Mouse (Mus musculus): ENCODE measurements at regions not wholly inside any gene's neighbourhood (a gene's known extent, or its start where the extent isn't known, plus 50 kb on each side); places are given as distances from the start of the nearest gene placed in this dataset.

- DNase-seq (ENCODE audit: low spot score in 2 of 2) = no peak
Measured at GRCm38 (mm10) chr5:53329591-53329990, 62.7 kb downstream of the Smim20 start.

DNA sequence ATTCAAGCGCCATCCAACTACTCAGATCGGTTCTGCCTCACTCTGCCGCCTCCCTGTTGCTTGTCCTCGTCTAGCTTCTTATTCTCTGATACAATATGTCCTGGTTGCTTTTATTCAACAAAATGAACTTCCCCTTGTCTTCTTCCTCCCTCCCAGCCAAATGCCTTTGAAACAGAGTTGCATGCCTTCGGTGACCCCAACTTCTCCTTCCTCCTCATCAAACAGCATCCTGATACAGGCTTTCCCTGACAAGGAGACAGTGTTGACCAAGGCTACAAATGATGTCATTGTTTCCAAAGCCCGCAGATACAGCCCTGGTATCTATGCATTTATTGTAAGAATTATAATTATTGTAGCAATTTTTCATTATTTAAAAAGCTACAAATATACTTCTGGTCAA lies 69.8 kb downstream of the Smim20 start:
- DNase-seq (ENCODE audit: low spot score in 2 of 2) = no peak

GRCm38 (mm10) chr5:53337816-53338215 lies 70.9 kb downstream of the Smim20 start:
- DNase-seq (ENCODE audit: low spot score in 2 of 2) = no peak

DNA sequence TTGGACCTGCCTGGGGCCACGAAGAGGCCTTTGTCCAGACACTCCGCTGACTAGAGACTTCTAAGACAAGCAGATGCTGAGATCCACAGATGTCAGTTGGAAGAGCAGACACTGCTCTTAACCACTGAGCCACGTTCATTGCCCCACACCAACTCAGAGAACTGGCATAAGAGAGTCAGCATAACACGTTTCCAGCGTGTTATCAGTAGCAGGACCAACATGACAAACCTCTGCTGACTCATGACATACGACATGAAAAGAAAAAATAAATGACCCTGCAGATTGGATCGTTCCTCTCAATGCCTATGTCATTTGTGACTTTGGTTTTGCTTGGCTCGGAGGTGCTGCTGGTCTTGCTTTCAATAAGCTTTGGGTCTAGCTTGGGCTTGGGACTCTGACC lies 78.3 kb downstream of the Smim20 start:
- DNase-seq (ENCODE audit: low spot score in 2 of 2) = no peak

GRCm38 (mm10) chr5:53346028-53346427 lies 79.1 kb downstream of the Smim20 start:
- DNase-seq (ENCODE audit: low spot score in 2 of 2) = no peak

DNA sequence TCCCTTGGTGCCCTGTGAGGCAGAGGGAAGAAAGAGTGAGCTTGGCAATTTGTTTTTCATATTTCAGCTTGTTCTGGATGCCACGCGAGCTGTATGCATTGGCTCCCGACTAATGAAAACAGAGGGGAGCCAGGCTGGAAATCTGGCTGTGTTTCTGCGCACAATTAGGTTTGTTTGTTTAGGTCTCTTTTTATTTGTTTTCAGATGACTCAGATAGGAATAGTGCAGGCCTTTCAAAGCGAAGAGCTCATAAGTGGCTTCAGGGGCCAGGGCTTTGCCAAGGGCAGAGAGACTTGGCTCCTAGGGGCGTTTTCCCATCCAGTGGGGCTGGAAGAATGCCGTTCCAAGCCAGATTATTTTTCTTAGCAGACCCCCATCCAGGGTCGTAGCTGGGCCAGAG lies 79.9 kb downstream of the Smim20 start:
- DNase-seq (ENCODE audit: low spot score in 2 of 2) = no peak

DNA sequence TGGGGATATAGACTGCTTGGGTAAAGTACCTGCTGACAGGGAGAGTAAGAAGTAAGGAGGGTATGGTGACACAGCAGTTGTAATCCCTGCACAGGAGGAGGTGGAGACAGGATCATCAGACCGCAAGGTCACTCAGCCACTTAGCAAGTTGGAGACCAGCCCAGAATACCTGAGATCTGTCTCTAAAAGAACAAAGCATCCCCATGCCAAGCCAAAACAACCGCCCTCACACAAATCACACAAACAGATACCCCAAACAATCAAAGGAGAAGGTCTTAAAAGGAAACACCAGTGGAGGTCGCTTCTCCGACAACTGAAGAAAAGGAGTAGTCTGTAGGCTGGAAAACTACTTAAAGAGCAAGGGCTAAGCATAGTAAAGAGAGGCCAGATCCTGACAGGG lies 86.0 kb downstream of the Smim20 start:
- no peak for DNase-seq (ENCODE audit: low spot score in 2 of 2)

GRCm38 (mm10) chr5:53354296-53354695 lies 87.4 kb downstream of the Smim20 start:
- DNase-seq (ENCODE audit: low spot score in 2 of 2) = no peak

DNA sequence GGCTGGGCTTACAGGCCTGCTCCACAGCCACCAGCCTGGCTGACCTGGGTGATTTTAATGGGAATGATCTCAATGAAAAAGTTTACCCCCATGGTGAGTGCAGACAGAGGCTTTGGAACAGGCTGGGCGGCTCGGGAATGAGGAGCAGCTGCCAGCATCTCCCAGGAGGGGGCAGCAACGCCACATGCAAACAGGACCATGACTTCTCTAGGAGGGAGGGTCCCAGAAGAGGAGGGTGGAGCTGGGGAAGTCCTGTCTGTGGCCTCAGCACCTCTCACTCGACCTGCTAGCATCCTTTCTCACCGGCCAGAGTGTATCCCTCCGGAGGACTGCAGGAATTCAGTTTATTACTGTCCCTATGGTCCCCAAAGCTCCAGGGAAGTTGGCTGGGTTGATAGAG lies 88.2 kb downstream of the Smim20 start:
- DNase-seq (ENCODE audit: low spot score in 2 of 2) = peak; percentile 19 to 50

DNA sequence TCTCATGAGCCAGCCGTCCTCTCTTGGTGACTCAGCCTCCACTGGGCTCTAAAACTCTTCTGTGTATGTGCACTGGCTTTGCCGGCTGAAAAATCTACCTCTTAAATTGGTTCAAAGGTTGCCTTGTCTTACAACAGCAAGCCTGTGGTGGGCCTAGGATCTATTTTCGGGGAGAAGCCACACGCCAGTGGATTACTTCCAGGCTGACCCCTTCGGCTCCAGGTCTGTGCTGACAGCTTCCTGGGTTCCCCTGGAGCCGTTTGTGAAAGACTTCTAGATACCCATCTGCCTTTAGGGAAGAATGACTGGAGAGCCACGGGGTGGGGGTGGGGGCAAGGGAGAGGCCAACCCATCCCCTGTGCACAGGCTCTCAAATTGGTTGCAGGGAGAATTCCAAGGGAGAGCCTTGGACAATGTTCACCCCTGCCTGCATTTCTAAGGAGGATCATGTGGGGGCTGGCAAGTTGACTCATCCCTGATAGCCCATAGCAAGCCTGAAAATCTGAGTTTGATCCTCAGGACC lies 90.3 kb downstream of the Smim20 start:
- DNase-seq (ENCODE audit: low spot score in 2 of 2) = no peak

- DNase-seq (ENCODE audit: low spot score in 2 of 2) = no peak
Measured at GRCm38 (mm10) chr5:53358181-53358580, 91.3 kb downstream of the Smim20 start.

- no peak for DNase-seq (ENCODE audit: low spot score in 2 of 2)
Measured at GRCm38 (mm10) chr5:53359887-53360286, 93.0 kb downstream of the Smim20 start.

DNA sequence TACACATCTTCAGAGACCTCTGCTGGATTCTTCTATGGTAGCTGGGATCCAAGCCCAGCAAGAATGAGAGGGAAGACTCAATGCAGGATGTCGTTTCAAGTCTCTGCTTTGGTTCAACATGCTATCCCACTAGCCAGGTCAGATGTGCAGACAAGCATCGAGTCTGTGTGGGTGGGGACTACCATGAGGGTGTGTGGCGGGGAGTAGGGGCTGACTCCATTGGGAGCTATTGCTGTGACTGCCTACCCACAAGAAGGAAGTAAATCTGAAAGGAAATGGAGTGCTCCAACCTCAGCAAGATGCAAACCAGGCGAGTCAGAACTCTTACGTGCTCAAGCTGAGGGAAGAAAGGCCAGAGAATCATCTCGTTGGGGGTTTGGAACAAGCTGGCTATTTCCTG lies 94.4 kb downstream of the Smim20 start:
- no peak for DNase-seq (ENCODE audit: low spot score in 2 of 2)

- no peak for DNase-seq (ENCODE audit: low spot score in 2 of 2)
Measured at GRCm38 (mm10) chr5:53363898-53364297, 97.0 kb downstream of the Smim20 start.

DNA sequence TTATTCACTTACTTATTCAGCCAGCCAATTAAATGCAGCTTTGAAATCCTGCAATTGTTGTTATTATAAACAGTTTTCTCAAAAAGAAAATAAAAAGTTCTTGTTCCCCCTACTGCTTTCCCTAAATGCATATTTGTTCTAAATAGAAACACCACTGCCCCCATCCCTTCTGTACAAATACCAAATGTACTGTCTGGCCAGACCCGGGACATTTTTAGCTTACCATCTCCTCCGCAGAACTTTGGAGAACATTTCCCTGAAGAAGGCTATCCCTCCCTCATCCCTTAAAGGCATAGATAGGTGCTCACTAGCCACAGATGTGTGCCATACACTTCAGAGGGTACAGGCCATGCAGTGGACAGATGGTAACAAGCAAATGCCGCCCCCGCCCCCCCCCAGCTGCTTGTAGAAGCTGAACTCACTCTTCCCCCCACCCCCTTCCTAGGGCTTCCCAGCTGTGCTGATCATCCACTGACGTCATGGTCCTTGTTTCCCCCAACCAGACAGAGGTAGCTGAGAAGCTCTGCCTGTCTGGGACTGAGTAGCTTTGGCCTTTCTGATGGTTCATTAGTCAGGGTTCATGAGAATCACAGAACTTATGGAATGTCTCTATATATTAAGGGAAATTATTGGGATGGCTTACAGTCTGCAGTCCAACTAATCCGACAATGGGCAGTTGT lies 98.9 kb upstream of the Rbpj start:
- DNase-seq (ENCODE audit: low spot score in 2 of 2) = no peak

GRCm38 (mm10) chr5:53370272-53370671 lies 95.7 kb upstream of the Rbpj start:
- no peak for DNase-seq (ENCODE audit: low spot score in 2 of 2)

- DNase-seq (ENCODE audit: low spot score in 2 of 2) = no peak
Measured at GRCm38 (mm10) chr5:53371638-53372037, 94.3 kb upstream of the Rbpj start.

GRCm38 (mm10) chr5:53373315-53373714 lies 92.6 kb upstream of the Rbpj start:
- DNase-seq (ENCODE audit: low spot score in 2 of 2) = no peak

DNA sequence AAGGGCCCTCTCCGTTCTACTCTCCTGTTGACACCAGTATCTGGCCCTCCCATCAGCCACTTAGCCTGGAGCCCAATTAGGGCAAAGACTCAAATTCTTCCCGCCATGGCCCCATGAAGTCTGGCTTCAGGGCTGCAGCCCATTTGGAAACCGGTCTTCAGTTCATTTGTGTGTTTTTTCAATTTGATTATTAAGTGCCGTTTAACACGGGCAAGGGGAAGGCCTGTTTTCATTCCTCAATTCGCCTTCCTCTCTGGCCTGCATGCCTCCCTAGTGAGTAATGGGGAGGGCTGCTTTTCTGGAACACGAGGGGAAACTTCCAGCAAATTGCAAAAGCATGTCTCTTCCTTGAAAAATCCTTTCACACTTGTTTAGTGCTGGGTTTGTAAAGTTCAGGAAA lies 89.1 kb upstream of the Rbpj start:
- DNase-seq (ENCODE audit: low spot score in 2 of 2) = no peak

- no peak for DNase-seq (ENCODE audit: low spot score in 2 of 2)
Measured at GRCm38 (mm10) chr5:53377698-53378097, 88.3 kb upstream of the Rbpj start.

GRCm38 (mm10) chr5:53378106-53378505 lies 87.8 kb upstream of the Rbpj start:
- no peak for DNase-seq (ENCODE audit: low spot score in 2 of 2)

DNA sequence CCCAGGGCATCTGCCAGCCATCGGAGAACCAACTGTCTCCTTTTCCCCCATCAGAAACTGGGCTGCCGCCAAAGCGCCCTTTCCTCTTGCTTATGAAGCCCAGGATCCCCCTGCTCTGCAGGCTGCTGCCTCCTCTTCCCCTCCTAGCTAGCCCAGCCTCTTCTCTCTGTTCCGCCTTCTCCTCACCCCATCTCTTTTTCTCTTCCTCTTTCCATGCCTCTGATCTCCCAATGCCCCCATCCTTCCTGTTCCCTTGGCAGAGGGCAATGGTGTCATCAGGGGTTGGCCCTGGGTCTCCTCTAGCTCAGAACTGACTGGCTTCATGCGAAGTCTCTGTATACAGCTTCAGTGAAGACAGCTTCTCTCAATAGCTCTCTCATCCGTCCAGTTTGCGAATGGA lies 87.4 kb upstream of the Rbpj start:
- DNase-seq (ENCODE audit: low spot score in 2 of 2) = no peak

DNA sequence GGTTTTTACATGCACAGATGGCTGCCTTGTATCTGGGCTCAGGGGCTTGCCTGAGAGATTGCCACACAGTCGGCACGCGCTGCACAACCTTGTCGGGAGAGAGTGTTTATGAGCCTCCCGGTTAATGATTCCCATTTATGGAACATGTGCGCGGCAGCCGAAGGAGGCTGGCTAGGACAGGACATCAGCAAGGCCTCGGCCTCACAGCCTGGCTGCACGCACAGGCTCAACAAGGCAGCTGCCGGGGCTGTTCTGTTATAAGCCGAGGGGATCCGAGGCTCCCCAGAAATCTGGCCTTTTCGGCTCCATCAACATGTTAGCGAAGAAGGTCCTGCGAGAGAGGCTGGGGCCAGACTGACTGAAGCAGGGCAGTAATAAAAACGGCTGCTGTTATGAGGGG lies 86.3 kb upstream of the Rbpj start:
- DNase-seq (ENCODE audit: low spot score in 2 of 2) = no peak

GRCm38 (mm10) chr5:53380203-53380602 lies 85.7 kb upstream of the Rbpj start:
- no peak for DNase-seq (ENCODE audit: low spot score in 2 of 2)
